Mouse (Mus musculus) kidney, embryonic 16.5 days (tissue): Measurements from ENCODE around the gene Arhgef2. TPM values are rescaled to one million over a fixed set of nuclear protein-coding genes. Genes with fewer than 3 reads are reported as not detected.

Experiments
- ATAC-seq: fragments of 200-750 bp; cut with Nextera tagmentation; 2 replicates; pipeline ENCODE4 v1.8.0; 2017; ENCODE audit warnings: moderate TSS enrichment; ENCODE audit not compliant: low FRiP score, low TSS enrichment
- H3K27ac ChIP-seq: fragments of 300-500 bp; sonication (generic); 2 replicates; pipeline ENCODE4 v1.5.1; 2014; ENCODE audit warnings: low read length
- H3K27me3 ChIP-seq: fragments of 300-500 bp; sonication (generic); 2 replicates; pipeline ENCODE4 v1.6.1; 2014; ENCODE audit warnings: low read length, control low read depth, mixed read lengths; ENCODE audit not compliant: insufficient read depth
- H3K36me3 ChIP-seq: fragments of 300-500 bp; sonication (generic); 2 replicates; pipeline ENCODE4 v1.6.1; 2014; ENCODE audit warnings: low read length, control low read depth, mixed read lengths; ENCODE audit not compliant: insufficient read depth
- H3K4me1 ChIP-seq: fragments of 300-500 bp; sonication (generic); 2 replicates; pipeline ENCODE4 v1.6.1; 2014; ENCODE audit warnings: low read length, control low read depth, mixed read lengths; ENCODE audit not compliant: insufficient read depth
- H3K4me2 ChIP-seq: fragments of 300-500 bp; sonication (generic); replicated peaks from 2 replicates; pipeline ENCODE4 v1.6.1; 2014; ENCODE audit warnings: low read depth, low read length
- H3K4me3 ChIP-seq: fragments of 300-500 bp; sonication (generic); 2 replicates; pipeline ENCODE4 v1.5.1; 2014; ENCODE audit warnings: mild to moderate bottlenecking, low read length
- H3K9ac ChIP-seq: fragments of 300-500 bp; sonication (generic); replicated peaks from 2 replicates; pipeline ENCODE4 v1.6.1; 2014; ENCODE audit warnings: low read length
- H3K9me3 ChIP-seq: fragments of 300-500 bp; sonication (generic); 2 replicates; pipeline ENCODE4 v1.6.1; 2016; ENCODE audit warnings: low read length, control low read depth
- WGBS: fragments of 180-500 bp; shearing (Covaris S2); extraction: QIAGEN DNeasy Blood & Tissue Kit; methylation state at CpG from one replicate; pipeline ENCODE4 v1.1.7; 2014; 5-methylcytosine and 5-hydroxymethylcytosine counted together
- polyA plus RNA-seq: library from polyadenylated mRNA; unstranded; fragments of >200 nt; fragmentation: Nextera tagmentation; extraction: Ambion mirVana; gene quantifications from 2 replicates; pipeline ENCODE4 v1.2.1, GENCODE M21; 2015

Arhgef2 gene
- polyA plus RNA-seq, 1 experiment from 2014 or later: 103 TPM

DNA sequence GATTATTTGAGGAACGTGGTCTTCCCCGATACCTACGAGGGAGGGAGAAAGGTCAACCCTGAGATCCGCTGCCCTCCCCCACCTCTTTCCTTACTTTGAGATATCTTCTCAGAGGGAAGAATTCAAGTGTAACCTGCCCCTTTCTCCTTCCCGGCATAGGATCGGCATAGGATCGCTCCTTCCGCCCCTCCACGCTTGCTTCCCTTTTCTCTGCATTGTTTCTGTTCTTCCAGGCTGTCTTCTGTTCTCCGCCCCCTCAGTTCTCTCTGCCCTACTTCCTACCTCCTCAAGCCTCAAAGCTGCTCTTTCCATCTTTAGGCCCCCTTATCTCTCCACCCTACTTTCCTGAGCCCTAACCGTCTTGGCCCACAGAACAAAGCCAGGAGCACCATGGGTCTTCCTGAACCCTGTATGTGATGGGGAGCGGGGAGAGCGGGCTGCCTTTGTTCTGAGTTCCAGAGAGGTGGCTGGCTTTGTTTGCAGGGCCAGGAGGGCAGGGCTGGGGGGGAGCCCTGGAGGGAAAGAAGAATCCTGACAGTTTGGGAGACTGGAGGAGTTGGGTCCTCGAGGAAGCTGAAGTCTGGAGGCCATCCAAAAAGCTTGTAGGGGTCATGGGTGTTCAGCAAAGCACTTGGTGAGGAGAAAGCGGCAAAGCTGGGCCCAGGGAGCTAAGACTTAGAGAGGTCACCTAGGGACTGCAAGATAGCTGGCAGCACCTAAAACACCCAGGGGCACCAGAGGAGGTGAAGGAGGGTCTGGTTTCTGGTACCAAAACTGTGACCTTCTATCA lies 17.8 kb downstream of the Arhgef2 start:
- H3K4me1 ChIP-seq: peaks cover 61% of the 10 kb centered on the region
- H3K27ac ChIP-seq: peak overlapping the region; percentile 99
- peak overlapping the region; percentile 97 for H3K9ac ChIP-seq
- H3K36me3 ChIP-seq: no peaks in the 10 kb centered on the region
- H3K4me3 ChIP-seq: peak overlapping the region; percentile 84
- ATAC-seq: no peak
- H3K27me3 ChIP-seq: no peaks in the 10 kb centered on the region
- peak overlapping the region; percentile 88 for H3K4me2 ChIP-seq
- no peaks in the 10 kb centered on the region for H3K9me3 ChIP-seq
- WGBS: 6% methylated on average over 15 of the region's 15 CpGs

DNA sequence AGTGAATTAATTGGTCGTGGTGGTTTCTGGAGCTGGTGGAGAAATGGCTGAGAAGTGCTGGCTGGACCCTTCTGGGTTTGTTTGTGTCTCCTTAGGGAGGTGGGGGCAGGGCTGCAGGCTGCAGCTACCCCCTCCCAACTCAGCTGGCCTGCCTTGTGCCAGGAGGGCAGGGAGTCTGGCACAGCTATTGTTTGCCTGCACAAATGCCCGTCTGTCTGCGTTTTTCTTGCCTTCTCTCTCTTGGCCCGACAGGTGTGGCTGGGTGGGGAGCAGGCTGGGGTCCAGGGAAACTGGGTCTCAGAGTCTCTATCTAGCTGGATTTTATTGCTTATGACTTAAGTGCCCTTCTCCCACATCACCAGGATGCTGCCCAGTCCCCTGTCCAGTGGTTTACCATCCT lies 18.6 kb downstream of the Arhgef2 start:
- H3K27ac ChIP-seq: peak overlapping the region; percentile 99; the same call in 1 of the 2 replicates
- H3K4me3 ChIP-seq: peak overlapping the region; percentile 84
- 12% methylated on average over 4 of the region's 4 CpGs for WGBS
- no peak for ATAC-seq
- H3K4me2 ChIP-seq: peak overlapping the region; percentile 88
- H3K4me1 ChIP-seq: peaks cover 63% of the 10 kb centered on the region
- H3K9ac ChIP-seq: peak overlapping the region; percentile 97
- H3K36me3 ChIP-seq: no peaks in the 10 kb centered on the region
- no peaks in the 10 kb centered on the region for H3K27me3 ChIP-seq
- no peaks in the 10 kb centered on the region for H3K9me3 ChIP-seq

DNA sequence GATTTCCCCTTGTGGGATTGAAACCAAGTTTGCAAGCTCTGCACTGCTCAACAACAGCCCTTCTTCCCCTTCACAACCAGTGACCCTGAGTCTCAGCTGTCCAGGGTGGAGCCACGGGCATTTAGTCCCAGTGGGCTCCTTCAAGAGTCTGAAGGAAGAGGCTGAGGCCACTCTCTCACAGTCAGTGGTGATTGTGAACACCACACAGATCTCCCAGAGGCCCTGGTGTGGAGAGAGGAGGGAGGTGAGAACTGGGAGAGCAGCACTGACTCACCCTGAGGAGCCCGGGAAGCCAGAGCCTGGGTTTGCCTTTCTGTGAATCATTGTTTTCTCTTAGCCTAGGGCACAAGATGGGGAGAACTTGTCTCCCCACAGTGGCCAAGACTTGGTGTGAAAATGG lies 19.2 kb downstream of the Arhgef2 start:
- ATAC-seq: no peak
- H3K4me1 ChIP-seq: peaks cover 62% of the 10 kb centered on the region
- H3K4me3 ChIP-seq: peak overlapping the region; percentile 84; the same call in 1 of the 2 replicates
- peak overlapping the region; percentile 88 for H3K4me2 ChIP-seq
- peaks cover 4% of the 10 kb centered on the region; the same call in 1 of the 2 replicates for H3K36me3 ChIP-seq
- WGBS: 31% methylated on average over 2 of the region's 2 CpGs
- peak overlapping the region; percentile 97 for H3K9ac ChIP-seq
- no peaks in the 10 kb centered on the region for H3K27me3 ChIP-seq
- no peaks in the 10 kb centered on the region for H3K9me3 ChIP-seq
- H3K27ac ChIP-seq: peak overlapping the region; percentile 99

DNA sequence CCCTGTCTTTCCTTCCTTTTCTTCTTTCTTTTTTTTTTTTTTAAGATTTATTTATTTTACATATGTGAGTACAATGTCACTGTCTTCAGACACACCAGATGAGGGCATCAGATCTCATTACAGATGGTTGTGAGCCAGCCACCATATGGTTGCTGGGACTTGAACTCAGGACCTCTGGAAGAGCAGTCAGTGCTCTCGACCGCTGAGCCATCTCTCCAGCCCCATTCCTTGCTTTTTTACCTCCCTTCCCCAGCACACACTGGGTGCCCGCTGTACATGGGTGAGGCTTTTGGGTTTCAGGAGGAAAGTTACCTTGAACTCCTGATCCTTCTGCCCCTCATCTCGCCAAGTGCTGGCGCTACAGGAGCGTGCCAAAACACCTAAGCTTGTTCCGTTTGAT lies 19.8 kb downstream of the Arhgef2 start:
- Histone ChIP-seq H3K36me3 (peaks cover 8% of the 10 kb centered on the region), H3K27ac (0 out of 2 replicates have a peak overlapping the region, but pooled peaks have one; percentile 99), H3K27me3 (no peaks in the 10 kb centered on the region), H3K4me1 (peaks cover 56% of the 10 kb centered on the region), H3K4me2 (no peak overlapping the region), H3K4me3 (no peak overlapping the region), H3K9ac (no peak overlapping the region; the same call in 1 of the 2 replicates), H3K9me3 (no peaks in the 10 kb centered on the region)
- 82% methylated on average over 7 of the region's 7 CpGs for WGBS
- no peak for ATAC-seq

DNA sequence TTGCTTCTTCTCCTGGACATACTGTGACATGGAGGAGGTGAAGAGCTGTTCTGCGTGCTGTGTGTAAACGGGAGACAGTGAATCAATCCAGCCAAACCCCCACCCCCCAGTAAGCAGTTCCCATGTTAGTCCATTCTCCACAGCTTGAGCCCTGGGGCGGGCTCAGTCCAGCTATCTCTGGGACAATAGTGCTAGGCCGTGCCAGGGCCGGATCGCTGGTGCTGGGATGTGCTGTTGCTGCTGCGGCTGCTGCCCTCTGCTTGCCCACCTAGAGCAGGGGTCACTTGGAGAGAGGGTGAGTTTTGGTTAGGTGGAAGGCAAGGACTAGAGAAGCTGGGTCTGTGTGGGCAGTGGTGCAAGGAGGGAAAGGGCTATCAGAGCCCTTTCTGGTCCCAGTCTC lies 20.6 kb downstream of the Arhgef2 start:
- Histone ChIP-seq H3K4me3 (no peak overlapping the region), H3K4me1 (peaks cover 54% of the 10 kb centered on the region), H3K36me3 (peaks cover 15% of the 10 kb centered on the region), H3K9me3 (no peaks in the 10 kb centered on the region), H3K27me3 (no peaks in the 10 kb centered on the region), H3K4me2 (no peak overlapping the region), H3K27ac (peak overlapping the region; percentile 24; the same call in 1 of the 2 replicates), H3K9ac (no peak overlapping the region)
- 67% methylated on average over 7 of the region's 7 CpGs for WGBS
- no peak for ATAC-seq

DNA sequence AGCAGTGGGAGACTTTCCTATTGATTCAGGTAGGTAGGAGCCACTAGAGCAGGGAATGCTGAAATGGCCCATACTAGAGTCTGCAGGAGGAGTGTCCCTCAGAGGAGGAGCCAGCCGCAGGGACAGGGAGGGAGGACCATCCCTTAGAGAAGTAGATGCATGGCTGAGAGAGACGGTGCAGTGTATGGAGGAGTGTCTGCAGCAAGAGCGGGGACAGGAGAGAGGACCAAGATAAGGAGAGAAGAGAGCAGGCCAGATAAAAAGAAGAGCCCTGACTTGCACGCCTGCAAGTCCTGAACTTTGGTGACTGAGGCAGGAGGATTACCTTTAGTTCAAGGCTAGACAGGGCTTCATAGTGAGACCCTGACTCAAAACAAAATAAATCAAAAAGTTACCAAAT lies 21.3 kb downstream of the Arhgef2 start:
- peak overlapping the region; percentile 17; the same call in 1 of the 2 replicates for H3K27ac ChIP-seq
- ATAC-seq: peak; percentile 20; the same call in 1 of the 2 replicates

DNA sequence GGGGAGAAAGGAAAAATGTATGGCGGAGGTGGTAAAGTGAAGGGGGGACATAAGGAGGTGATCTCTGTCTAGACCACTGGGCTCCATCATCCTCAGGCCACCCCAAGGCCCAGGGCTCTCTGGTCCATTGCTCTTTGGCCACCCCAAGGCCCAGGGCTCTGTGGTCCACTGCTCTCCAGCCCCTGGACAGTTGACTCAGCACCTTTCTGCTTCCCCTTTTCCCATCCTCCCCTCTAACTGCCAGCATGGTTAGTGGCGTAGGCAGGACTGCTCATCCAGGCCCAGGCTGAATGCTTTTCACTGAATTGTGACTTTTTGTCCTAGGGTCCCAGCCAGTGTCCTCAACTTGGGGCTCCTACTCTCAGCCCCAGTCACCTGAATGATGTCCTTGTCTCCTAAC lies 21.8 kb downstream of the Arhgef2 start:
- Histone ChIP-seq H3K9ac (0 out of 2 replicates have a peak overlapping the region, but pooled peaks have one; percentile 17), H3K4me3 (no peak overlapping the region), H3K9me3 (no peaks in the 10 kb centered on the region), H3K27me3 (no peaks in the 10 kb centered on the region), H3K27ac (peak overlapping the region; percentile 51; the same call in 1 of the 2 replicates), H3K36me3 (peaks cover 28% of the 10 kb centered on the region), H3K4me2 (no peak overlapping the region), H3K4me1 (peaks cover 54% of the 10 kb centered on the region)
- ATAC-seq: peak; percentile 37; the same call in 1 of the 2 replicates
- 55% methylated on average over 2 of the region's 2 CpGs for WGBS

More for the DNA sequence above, 21.3 kb downstream of the Arhgef2 start:
- Histone ChIP-seq H3K27me3 (no peaks in the 10 kb centered on the region), H3K4me2 (no peak overlapping the region), H3K4me1 (peaks cover 54% of the 10 kb centered on the region), H3K4me3 (no peak overlapping the region), H3K9ac (0 out of 2 replicates have a peak overlapping the region, but pooled peaks have one; percentile 17), H3K9me3 (no peaks in the 10 kb centered on the region), H3K36me3 (peaks cover 23% of the 10 kb centered on the region)
- WGBS: 44% methylated on average over 4 of the region's 4 CpGs

DNA sequence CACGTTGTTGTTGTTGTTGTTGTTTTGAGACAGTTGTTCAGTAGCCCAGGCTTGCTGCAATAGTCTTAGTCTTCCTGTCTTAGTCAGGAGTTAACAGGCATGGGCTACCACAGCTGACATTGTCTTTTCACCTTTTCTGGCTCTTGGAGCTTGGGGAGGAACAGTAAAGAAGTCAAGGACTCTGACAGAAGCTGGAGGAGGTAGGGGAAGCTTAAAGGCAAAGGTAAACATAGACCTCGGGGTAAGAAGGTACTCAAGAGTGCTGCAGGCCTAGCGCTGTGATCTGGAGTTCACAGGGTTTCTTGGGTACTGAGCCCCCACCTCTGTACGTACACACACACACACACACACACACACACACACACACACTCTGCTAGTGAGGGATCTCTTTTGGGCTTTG lies 23.0 kb downstream of the Arhgef2 start:
- Histone ChIP-seq H3K4me1 (peaks cover 50% of the 10 kb centered on the region), H3K9ac (no peak overlapping the region), H3K9me3 (no peaks in the 10 kb centered on the region), H3K36me3 (peaks cover 40% of the 10 kb centered on the region), H3K4me3 (no peak overlapping the region), H3K27me3 (no peaks in the 10 kb centered on the region), H3K4me2 (no peak overlapping the region), H3K27ac (no peak overlapping the region; the same call in 1 of the 2 replicates)
- whole genome bisulfite sequencing: 52% methylated on average over 4 of the region's 4 CpGs
- no peak for ATAC-seq

DNA sequence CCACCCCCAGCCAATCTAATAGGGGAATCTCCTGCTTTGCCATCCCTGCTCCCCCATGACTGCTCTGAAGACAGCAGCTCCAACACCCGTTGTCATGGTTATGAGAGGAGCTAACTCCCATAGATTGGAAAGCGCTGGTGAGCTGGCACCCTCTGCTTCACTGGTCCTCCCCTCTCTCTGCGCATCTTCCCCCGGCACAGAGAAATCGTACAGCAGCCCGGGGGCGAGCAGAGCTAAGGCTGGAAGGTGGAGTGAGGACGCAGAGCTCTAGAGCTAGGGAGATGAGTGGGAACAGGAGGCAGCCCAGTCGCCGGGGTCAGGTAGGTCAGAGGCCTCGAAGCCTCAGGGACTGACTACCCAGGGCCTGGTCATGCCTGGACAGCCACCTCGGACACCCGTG lies 23.5 kb downstream of the Arhgef2 start:
- 65% methylated on average over 13 of the region's 13 CpGs for WGBS
- H3K4me3 ChIP-seq: no peak overlapping the region
- H3K27me3 ChIP-seq: no peaks in the 10 kb centered on the region
- no peak for ATAC-seq
- H3K4me1 ChIP-seq: peaks cover 45% of the 10 kb centered on the region
- H3K9ac ChIP-seq: 0 out of 2 replicates have a peak overlapping the region, but pooled peaks have one; percentile 24
- no peaks in the 10 kb centered on the region for H3K9me3 ChIP-seq
- H3K27ac ChIP-seq: no peak overlapping the region
- no peak overlapping the region for H3K4me2 ChIP-seq
- H3K36me3 ChIP-seq: peaks cover 45% of the 10 kb centered on the region

DNA sequence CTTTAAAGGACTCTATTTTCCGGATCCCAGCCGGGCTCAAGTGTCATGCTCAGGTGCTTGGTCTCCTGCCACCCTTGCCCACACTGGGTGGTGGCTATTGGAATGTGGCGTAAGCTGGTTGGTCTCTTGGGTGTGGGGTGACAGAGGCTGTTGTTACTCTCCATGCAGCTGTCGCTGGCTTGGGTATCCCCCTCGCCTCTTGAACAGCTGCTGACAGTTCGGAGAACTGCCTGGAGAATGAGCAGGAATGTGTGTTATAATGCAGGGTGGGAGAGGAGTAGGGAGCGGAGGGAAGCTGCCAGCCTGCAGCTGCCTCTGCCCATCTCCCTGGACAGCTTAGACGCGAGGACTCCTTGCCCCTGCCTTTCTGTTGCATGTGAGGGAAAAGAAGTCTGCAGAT lies 24.3 kb downstream of the Arhgef2 start:
- Histone ChIP-seq H3K4me2 (no peak overlapping the region), H3K9ac (no peak overlapping the region), H3K4me1 (peaks cover 38% of the 10 kb centered on the region), H3K9me3 (no peaks in the 10 kb centered on the region), H3K4me3 (no peak overlapping the region), H3K36me3 (peaks cover 52% of the 10 kb centered on the region), H3K27me3 (no peaks in the 10 kb centered on the region), H3K27ac (peak overlapping the region; percentile 12; the same call in 1 of the 2 replicates)
- ATAC-seq: no peak
- WGBS: 71% methylated on average over 9 of the region's 9 CpGs
